Mouse (Mus musculus) small intestine, adult 2 months (tissue): ENCODE results near the gene Rnf135.

Experiments used
- CTCF ChIP-seq: fragments of 200-500 bp; IDR thresholded peaks from 2 replicates; pipeline ENCODE4 v1.5.1; 2012; ENCODE audit warnings: low read depth, mild to moderate bottlenecking, control low read depth, inconsistent platforms, low read length, moderate library complexity, mixed read lengths; ENCODE audit not compliant: insufficient replicate concordance, insufficient read length; ENCODE audit errors: extremely low read depth
- POLR2A ChIP-seq: fragments of 200-500 bp; IDR thresholded peaks from 2 replicates; pipeline ENCODE4 v1.6.1; 2012; ENCODE audit warnings: low read depth, mild to moderate bottlenecking, control low read depth, inconsistent platforms, low read length, moderate library complexity

- TF ChIP-seq POLR2A (no peak), CTCF (no peak)
Measured at GRCm38 (mm10) chr11:80196351-80196750, 12.7 kb downstream of the Rnf135 start.
